Mouse (Mus musculus) inflammation-experienced regulatory T-cells (primary cell): ENCODE results near the gene Galk2. TPM values are rescaled to one million over a fixed set of nuclear protein-coding genes. Genes with fewer than 3 reads are reported as not detected.

Experiments
- polyA plus RNA-seq, 2 experiments: library from polyadenylated mRNA; unstranded; fragments of 100-300 nt; shearing (Covaris generic); gene quantifications; one replicate each; pipeline ENCODE4 v1.2.1; 2017

The Galk2 gene
- 10 to 100 TPM; 31.3 to 33.3 TPM for polyA plus RNA-seq

GRCm38 (mm10) chr2:125858521-125859280 lies at the start of gene Galk2, which contains the start of gene Cops2:
Gene Galk2, plus strand, starts transcription at chr2:125859109.
Gene Cops2, minus strand, starts transcription at chr2:125859139.

Other genes starting within 250 kb of the Galk2 start
- 10 to 100 TPM; 10.1 to 12.2 TPM for gene Cep152, start 234.0 kb upstream of the Galk2 start, polyA plus RNA-seq
- 10 to 100 TPM; 40.0 to 58.9 TPM for gene Eid1, start 186.0 kb upstream of the Galk2 start, polyA plus RNA-seq
- 1 to 10 TPM in 1 of 2 experiments, under 1 TPM in 1; 0.66 to 2.1 TPM for gene Shc4, start 135.0 kb upstream of the Galk2 start, polyA plus RNA-seq
- gene Secisbp2l, start 76.2 kb upstream of the Galk2 start, polyA plus RNA-seq = 10 to 100 TPM; 37.7 to 39.3 TPM
- gene Cops2, start within 50 bp of the Galk2 start, polyA plus RNA-seq = 10 to 100 TPM; 42.6 to 49.2 TPM
- under 1 TPM in 1 of 2 experiments, not detected in 1; 0.57 TPM for gene Fgf7, start 175.5 kb downstream of the Galk2 start, polyA plus RNA-seq